Mouse (Mus musculus) gastrocnemius, postnatal 25 days (tissue): Measurements from ENCODE around the gene Jagn1. TPM values are rescaled to one million over a fixed set of nuclear protein-coding genes. Genes with fewer than 3 reads are reported as not detected.
A peak's percentile ranks its signal among the peaks of the same experiment; 100 is the strongest.

Experiments
- DNase-seq: peaks from one replicate; pipeline ENCODE4 v3.0.0; 2022
- microRNA-seq, 2 experiments: library from miRNA; unstranded; fragments of <30 nt; microRNA quantifications; one replicate each; pipeline ENCODE4 v1.2.0; 2021; ENCODE audit warnings: borderline replicate concordance in 2 of 2
- total RNA-seq, 2 experiments: library from RNA; stranded (reverse); gene quantifications; 1 replicate in 1 of 2; 2 replicates in 1 of 2; pipeline ENCODE4 v1.2.3; 2021

The Jagn1 gene
- total RNA-seq, 2 experiments from 2014 or later: 27.6 to 29.8 TPM

- DNase-seq: no peak
These were observed 31.3 kb downstream of the Jagn1 start for GRCm38 (mm10) chr6:113473715-113474114.

GRCm38 (mm10) chr6:113477353-113477752, 35.0 kb downstream of the Jagn1 start:
- DNase-seq: no peak

- DNase-seq: no peak
These were observed 36.5 kb downstream of the Jagn1 start for GRCm38 (mm10) chr6:113478906-113479305.

GRCm38 (mm10) chr6:113480555-113481373, 38.4 kb downstream of the Jagn1 start:
- DNase-seq: peak; percentile 26

GRCm38 (mm10) chr6:113482477-113483099, 40.2 kb downstream of the Jagn1 start:
- peak; percentile 39 for DNase-seq

- DNase-seq: peak; percentile 96
These were observed 40.8 kb downstream of the Jagn1 start, which contains the start of gene Creld1 for GRCm38 (mm10) chr6:113483100-113483615. Creld1 (plus strand) TSS chr6:113483297.

GRCm38 (mm10) chr6:113483729-113484128, 41.4 kb downstream of the Jagn1 start:
- DNase-seq: no peak

- peak; percentile 47 for DNase-seq
These were observed 44.8 kb downstream of the Jagn1 start for GRCm38 (mm10) chr6:113487125-113487576.

- no peak for DNase-seq
These were observed 47.0 kb downstream of the Jagn1 start for GRCm38 (mm10) chr6:113489410-113489809.

GRCm38 (mm10) chr6:113492101-113492864, 49.9 kb downstream of the Jagn1 start:
- no peak for DNase-seq

- peak; percentile 76 for DNase-seq
These were observed 52.0 kb downstream of the Jagn1 start for GRCm38 (mm10) chr6:113494258-113494788.

GRCm38 (mm10) chr6:113495071-113495675, 52.8 kb downstream of the Jagn1 start:
- DNase-seq: peak; percentile 50

Small RNA genes within 50 kb of the gene (microRNA-seq; reads per million reads assigned to microRNA genes)
- gene Gm24387: 0 reads per million in 2 experiments

Other genes with a start within 250 kb of the Jagn1 start
- gene Lhfpl4, start 247.2 kb upstream of the Jagn1 start, total RNA-seq: under 1 TPM; 0.38 to 0.54 TPM
- gene Mtmr14, start 204.7 kb upstream of the Jagn1 start, total RNA-seq: 10 to 100 TPM; 13.2 to 14.5 TPM
- gene Cpne9, start 160.3 kb upstream of the Jagn1 start, total RNA-seq: not detected
- 1 to 10 TPM; 7.8 to 8.3 TPM for gene Brpf1, start 135.4 kb upstream of the Jagn1 start, total RNA-seq
- 1 to 10 TPM; 4.0 to 6.0 TPM for gene Ogg1, start 115.6 kb upstream of the Jagn1 start, total RNA-seq
- 10 to 100 TPM; 29.7 to 36.4 TPM for gene Camk1, start 98.6 kb upstream of the Jagn1 start, total RNA-seq
- 10 to 100 TPM; 14.0 to 14.4 TPM for gene Tada3, start 64.7 kb upstream of the Jagn1 start, total RNA-seq
- 10 to 100 TPM; 48.4 to 55.3 TPM for gene Arpc4, start 64.5 kb upstream of the Jagn1 start, total RNA-seq
- 1 to 10 TPM; 1.6 to 1.7 TPM for gene Ttll3, start 53.3 kb upstream of the Jagn1 start, total RNA-seq
- 1 to 10 TPM; 8.0 to 9.7 TPM for gene Rpusd3, start 23.2 kb upstream of the Jagn1 start, total RNA-seq
- 10 to 100 TPM in 1 of 2 experiments, 1 to 10 TPM in 1; 1.1 to 67.8 TPM for gene Cidec, start 6.8 kb upstream of the Jagn1 start, total RNA-seq
- gene Il17re, start 15.9 kb downstream of the Jagn1 start, total RNA-seq: under 1 TPM in 1 of 2 experiments, not detected in 1; 0.16 TPM
- 1 to 10 TPM; 6.0 to 8.0 TPM for gene Il17rc, start 28.9 kb downstream of the Jagn1 start, total RNA-seq
- gene Creld1, start 40.7 kb downstream of the Jagn1 start, total RNA-seq: 10 to 100 TPM; 39.3 to 50.6 TPM
- under 1 TPM in 1 of 2 experiments, not detected in 1; 0.08 TPM for gene Prrt3, start 59.4 kb downstream of the Jagn1 start, total RNA-seq
- 10 to 100 TPM; 50.3 to 66.7 TPM for gene Emc3, start 89.1 kb downstream of the Jagn1 start, total RNA-seq
- under 1 TPM; 0.41 to 0.56 TPM for gene Fancd2, start 89.1 kb downstream of the Jagn1 start, total RNA-seq
- not detected for gene Fancd2os, start 158.1 kb downstream of the Jagn1 start, total RNA-seq
- 10 to 100 TPM; 37.1 to 40.7 TPM for gene Brk1, start 162.2 kb downstream of the Jagn1 start, total RNA-seq
- 1 to 10 TPM; 4.4 to 6.2 TPM for gene Vhl, start 181.4 kb downstream of the Jagn1 start, total RNA-seq
- gene Irak2, start 195.9 kb downstream of the Jagn1 start, total RNA-seq: 1 to 10 TPM; 3.0 to 4.7 TPM